Mouse (Mus musculus) lung, embryonic 14.5 days (tissue): Measurements from ENCODE around the gene Pipox. TPM values are rescaled to one million over a fixed set of nuclear protein-coding genes. Genes with fewer than 3 reads are reported as not detected.

ENCODE experiments used
- ATAC-seq: fragments of 200-750 bp; cut with Nextera tagmentation; 2 replicates; pipeline ENCODE4 v1.8.0; 2017; ENCODE audit warnings: mild to moderate bottlenecking, moderate TSS enrichment, moderate library complexity; ENCODE audit not compliant: insufficient read depth
- DNase-seq: peaks from one replicate; pipeline ENCODE4 v3.0.0-alpha.2; 2015
- H3K27ac ChIP-seq: fragments of 300-500 bp; sonication (generic); 2 replicates; pipeline ENCODE4 v1.5.1; 2014; ENCODE audit warnings: low read depth, mild to moderate bottlenecking, moderate library complexity
- H3K27me3 ChIP-seq: fragments of 300-500 bp; sonication (generic); 2 replicates; pipeline ENCODE4 v1.6.1; 2014; ENCODE audit warnings: low read length, control low read depth; ENCODE audit not compliant: insufficient read depth
- H3K36me3 ChIP-seq: fragments of 300-500 bp; sonication (generic); 2 replicates; pipeline ENCODE4 v1.6.1; 2014; ENCODE audit warnings: control low read depth; ENCODE audit not compliant: insufficient read depth
- H3K4me1 ChIP-seq: fragments of 300-500 bp; sonication (generic); 2 replicates; pipeline ENCODE4 v1.6.1; 2014; ENCODE audit warnings: antibody characterized with exemption, control low read depth; ENCODE audit not compliant: insufficient read depth
- H3K4me2 ChIP-seq: fragments of 300-500 bp; sonication (generic); 2 replicates; pipeline ENCODE4 v1.6.1; 2014; ENCODE audit warnings: mild to moderate bottlenecking
- H3K4me3 ChIP-seq: fragments of 300-500 bp; sonication (generic); 2 replicates; pipeline ENCODE4 v1.5.1; 2014; ENCODE audit warnings: low read depth, low read length
- H3K9ac ChIP-seq: fragments of 300-500 bp; sonication (generic); 2 replicates; pipeline ENCODE4 v1.6.1; 2014
- H3K9me3 ChIP-seq: fragments of 300-500 bp; sonication (generic); 2 replicates; pipeline ENCODE4 v1.6.1; 2016; ENCODE audit warnings: low read depth, low read length, control low read depth
- CTCF ChIP-seq: IDR thresholded peaks from 2 replicates; pipeline ENCODE4 v1.5.1; 2016; ENCODE audit warnings: antibody characterized with exemption, low read depth
- WGBS: fragments of 180-500 bp; shearing (Covaris S2); extraction: QIAGEN DNeasy Blood & Tissue Kit; methylation state at CpG from one replicate; pipeline ENCODE4 v1.1.7; 2014; 5-methylcytosine and 5-hydroxymethylcytosine counted together
- polyA plus RNA-seq: library from polyadenylated mRNA; unstranded; fragments of >200 nt; fragmentation: Nextera tagmentation; extraction: Ambion mirVana; gene quantifications from 2 replicates; pipeline ENCODE4 v1.2.1, GENCODE M21; 2014

The Pipox gene
- polyA plus RNA-seq, 1 experiment from 2014 or later: 1.6 TPM

DNA sequence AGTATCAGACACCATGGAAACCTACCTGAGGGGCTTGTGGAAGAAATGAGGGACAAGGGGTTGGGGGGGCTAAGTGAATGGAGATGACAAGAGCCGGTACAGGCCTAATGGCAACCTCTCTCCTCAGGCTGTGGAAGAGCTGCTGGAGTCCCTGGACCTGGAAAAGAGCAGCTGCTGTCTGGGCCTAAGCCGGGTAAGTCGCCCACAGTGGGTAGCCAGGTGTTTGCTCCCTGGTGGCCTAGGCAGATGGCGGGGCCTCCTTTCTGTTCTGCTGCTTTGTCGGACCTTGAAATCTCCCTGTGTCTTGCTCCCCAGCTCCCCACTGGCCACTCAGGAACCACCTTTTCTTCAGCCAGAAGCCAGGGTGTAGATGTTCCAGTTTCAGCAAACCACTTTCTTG, 57.6 kb downstream of the Pipox start:
- DNase-seq: no peak
- 72% methylated on average over 5 of the region's 5 CpGs for WGBS
- H3K9me3 ChIP-seq: no peaks in the 10 kb centered on the region
- no peak for ATAC-seq
- H3K36me3 ChIP-seq: peaks cover 49% of the 10 kb centered on the region
- H3K9ac ChIP-seq: no peak overlapping the region
- H3K4me1 ChIP-seq: no peaks in the 10 kb centered on the region
- TF ChIP-seq CTCF: no peak
- no peak overlapping the region for H3K4me3 ChIP-seq
- H3K27me3 ChIP-seq: no peaks in the 10 kb centered on the region
- H3K4me2 ChIP-seq: no peak overlapping the region
- H3K27ac ChIP-seq: peak overlapping the region; percentile 13; the same call in 1 of the 2 replicates

DNA sequence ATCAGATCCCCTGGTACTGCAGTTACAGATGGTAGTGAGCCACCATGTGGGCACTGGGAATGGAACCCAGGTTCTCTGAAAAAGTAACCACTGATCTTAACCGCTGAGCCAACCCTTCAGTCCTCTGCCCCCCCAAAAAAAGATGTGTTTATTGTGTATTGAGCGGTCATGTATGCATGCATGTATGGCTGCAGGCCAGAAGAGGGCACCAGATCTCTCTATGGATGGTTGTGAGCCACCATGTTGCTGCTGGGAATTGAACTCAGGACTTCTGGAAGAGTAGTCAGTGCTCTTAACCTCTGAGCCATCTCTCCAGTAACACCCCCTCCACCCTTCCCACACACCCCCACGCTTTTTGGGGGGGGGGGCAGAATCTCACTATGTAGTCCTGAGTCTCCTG, 58.8 kb downstream of the Pipox start:
- Histone ChIP-seq H3K36me3 (peaks cover 50% of the 10 kb centered on the region), H3K27me3 (no peaks in the 10 kb centered on the region), H3K4me3 (no peak overlapping the region), H3K4me2 (no peak overlapping the region), H3K9me3 (no peaks in the 10 kb centered on the region), H3K4me1 (no peaks in the 10 kb centered on the region), H3K27ac (no peak overlapping the region), H3K9ac (no peak overlapping the region)
- ATAC-seq (no peak), DNase-seq (no peak)
- peak; percentile 53; the same call in 1 of the 2 replicates for TF ChIP-seq CTCF
- 75% methylated on average over 3 of the region's 3 CpGs for WGBS

DNA sequence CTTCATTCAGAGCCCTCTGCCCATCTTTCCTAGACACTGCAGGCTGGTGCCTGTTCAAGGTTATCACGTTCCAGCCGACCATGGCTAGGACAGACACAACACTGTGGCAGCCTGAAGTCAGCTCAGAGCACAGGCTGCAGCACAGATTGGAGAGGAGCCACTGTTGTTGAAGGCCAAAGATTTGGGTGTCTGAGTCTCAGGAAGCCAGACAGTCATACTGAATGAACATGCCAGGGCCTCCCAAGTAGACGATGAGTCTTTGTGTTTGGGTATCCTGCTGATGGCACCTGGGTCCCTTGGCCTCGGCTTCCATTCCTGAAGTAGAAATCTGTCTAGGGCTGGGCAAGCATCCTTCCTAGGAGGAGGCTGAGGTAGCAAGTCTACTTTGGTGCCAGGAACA, 61.4 kb downstream of the Pipox start:
- DNase-seq: no peak
- Histone ChIP-seq H3K27me3 (no peaks in the 10 kb centered on the region), H3K4me3 (no peak overlapping the region), H3K9ac (no peak overlapping the region), H3K36me3 (peaks cover 71% of the 10 kb centered on the region), H3K4me1 (no peaks in the 10 kb centered on the region), H3K27ac (no peak overlapping the region), H3K4me2 (no peak overlapping the region), H3K9me3 (no peaks in the 10 kb centered on the region)
- ATAC-seq: no peak
- TF ChIP-seq CTCF: no peak
- 84% methylated on average over 4 of the region's 4 CpGs for WGBS

DNA sequence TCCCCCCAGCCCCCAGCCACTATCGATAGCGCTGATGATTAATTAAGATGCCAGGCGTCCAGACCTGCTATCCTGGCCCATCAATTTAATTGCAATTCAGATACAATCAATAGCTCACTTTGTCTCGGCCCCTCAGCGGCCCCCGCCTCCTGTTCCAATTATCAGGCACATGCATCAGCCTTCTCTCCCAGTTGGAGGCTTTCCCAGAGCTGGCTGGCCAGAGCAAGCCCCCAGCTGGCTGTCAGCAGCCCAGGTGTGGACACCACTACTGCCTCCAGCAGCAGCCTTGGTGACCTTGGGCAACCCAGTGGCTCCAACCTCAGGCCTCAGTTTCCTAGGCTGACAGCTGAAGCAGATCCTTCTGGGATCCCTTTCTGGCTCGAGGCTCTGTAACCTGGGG, 63.0 kb downstream of the Pipox start:
- Histone ChIP-seq H3K9me3 (no peaks in the 10 kb centered on the region), H3K27me3 (no peaks in the 10 kb centered on the region), H3K4me3 (no peak overlapping the region), H3K9ac (no peak overlapping the region), H3K4me2 (no peak overlapping the region), H3K4me1 (no peaks in the 10 kb centered on the region), H3K27ac (no peak overlapping the region), H3K36me3 (peaks cover 65% of the 10 kb centered on the region)
- no peak for TF ChIP-seq CTCF
- no peak for DNase-seq
- 53% methylated on average over 7 of the region's 7 CpGs for WGBS
- no peak for ATAC-seq

Other genes starting within 250 kb of the Pipox start
- gene Nufip2, start 207.9 kb downstream of the Pipox start, polyA plus RNA-seq: 6.5 and 7.5 TPM in 2 replicates
- not detected in 2 replicates for gene Cryba1, start 168.8 kb downstream of the Pipox start, polyA plus RNA-seq
- gene Myo18a, start 130.8 kb downstream of the Pipox start, polyA plus RNA-seq: 32.2 and 35.0 TPM in 2 replicates
- 1.1 and 1.5 TPM in 2 replicates for gene Gm10277, start 106.3 kb downstream of the Pipox start, polyA plus RNA-seq
- 0.05 and 0.22 TPM in 2 replicates for gene Sez6, start 36.7 kb upstream of the Pipox start, polyA plus RNA-seq
- 15.9 and 20.6 TPM in 2 replicates for gene Phf12, start 88.7 kb upstream of the Pipox start, polyA plus RNA-seq
- 17.7 and 22.7 TPM in 2 replicates for gene Dhrs13, start 138.2 kb upstream of the Pipox start, polyA plus RNA-seq
- 51.4 and 57.4 TPM in 2 replicates for gene Flot2, start 143.8 kb upstream of the Pipox start, polyA plus RNA-seq
- gene Eral1, start 186.3 kb upstream of the Pipox start, polyA plus RNA-seq: 37.5 and 38.5 TPM in 2 replicates
- 17.8 and 17.9 TPM in 2 replicates for gene Fam222b, start 200.6 kb upstream of the Pipox start, polyA plus RNA-seq